ENCODE assay signal across 8 mouse cellular contexts in the genomic region with DNA sequence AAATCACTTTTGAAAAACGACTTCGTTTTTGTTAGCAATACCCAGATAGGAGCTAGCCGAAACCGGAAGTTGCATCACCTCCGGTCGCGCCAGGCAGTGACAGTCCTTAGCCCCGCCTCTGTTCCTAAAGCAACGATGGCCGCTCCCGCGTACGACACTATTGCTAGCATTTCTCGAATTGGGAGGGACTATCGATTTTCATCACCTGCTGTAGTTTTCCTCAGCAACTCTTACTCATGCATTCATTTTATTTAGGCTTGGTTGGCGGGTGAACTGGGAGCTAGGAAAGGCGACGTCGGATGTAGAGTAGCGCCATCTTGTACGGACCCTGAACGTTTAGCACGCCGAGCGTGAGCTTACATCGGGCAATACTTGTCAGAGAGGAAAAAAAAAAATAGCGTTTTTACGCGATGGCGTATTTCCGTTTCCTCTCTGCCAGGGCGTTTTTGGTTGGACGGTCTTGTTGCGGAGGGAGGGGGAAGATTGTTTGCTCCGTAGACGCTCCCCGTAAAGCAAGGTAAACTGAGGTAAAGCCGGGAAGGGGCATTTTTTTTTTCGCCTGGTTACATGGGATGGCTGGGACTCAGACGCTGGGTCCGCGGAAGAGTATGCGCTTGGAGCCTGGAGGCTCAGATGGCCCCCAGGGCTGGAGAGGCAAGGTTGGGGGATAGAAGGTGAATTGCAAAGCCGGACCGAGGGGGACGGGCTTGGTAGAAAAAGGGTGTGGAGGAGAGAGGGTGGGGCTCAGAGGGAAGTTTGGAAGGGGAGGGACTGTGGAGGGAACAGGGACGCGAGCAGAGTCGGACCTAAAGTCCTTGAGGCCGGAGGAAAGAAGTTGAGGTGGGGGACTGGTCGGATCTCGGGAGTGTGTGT. TPM values are rescaled to one million over a fixed set of nuclear protein-coding genes. Genes with fewer than 3 reads are reported as not detected.
DNase-seq lines count a peak whose midpoint lies in the region; ATAC-seq and TF ChIP-seq lines count a peak whose summit lies in the region.

A gene (minus strand): TSS at position 64 of the 873 bp plus-strand sequence.
A gene (plus strand): TSS at position 449 of the 873 bp plus-strand sequence.

- WGBS in embryonic facial prominence, embryonic 12.5 days = under 1% methylated on average over 52 of the region's 52 CpGs
- WGBS in kidney, adult 2 months = under 1% methylated on average over 52 of the region's 52 CpGs
- under 1% methylated on average over 52 of the region's 52 CpGs for WGBS in limb, embryonic 12.5 days
- WGBS in midbrain, embryonic 15.5 days = under 1% methylated on average over 52 of the region's 52 CpGs
- under 1% methylated on average over 52 of the region's 52 CpGs for WGBS in spleen, adult 2 months

- H3K9ac ChIP-seq in embryonic facial prominence, embryonic 12.5 days = peak within 1 kb of the TSS; percentile 83
- peak within 1 kb of the TSS; percentile 83 for H3K9ac ChIP-seq in limb, embryonic 12.5 days (replicated peaks)
- peak within 1 kb of the TSS; percentile 88 for H3K9ac ChIP-seq in midbrain, embryonic 15.5 days

- peak within 1 kb of the TSS; percentile 79 for H3K4me3 ChIP-seq in embryonic facial prominence, embryonic 12.5 days
- peak within 1 kb of the TSS; percentile 72 for H3K4me3 ChIP-seq in kidney, adult 2 months (ENCODE audit: insufficient read depth, low read depth, low read length)
- H3K4me3 ChIP-seq in limb, embryonic 12.5 days (replicated peaks) = peak within 1 kb of the TSS; percentile 84
- peak within 1 kb of the TSS; percentile 66 for H3K4me3 ChIP-seq in midbrain, embryonic 15.5 days
- H3K4me3 ChIP-seq in spleen, adult 2 months (ENCODE audit: extremely low read depth, insufficient read depth, insufficient read length) = peak within 1 kb of the TSS; percentile 73

- H3K36me3 ChIP-seq in embryonic facial prominence, embryonic 12.5 days = peaks cover 23% of the 10 kb centered on the region
- no peaks in the 10 kb centered on the region for H3K36me3 ChIP-seq in kidney, adult 2 months (ENCODE audit: control insufficient read depth, insufficient read depth, low read length)
- peaks cover 44% of the 10 kb centered on the region for H3K36me3 ChIP-seq in limb, embryonic 12.5 days
- H3K36me3 ChIP-seq in midbrain, embryonic 15.5 days (replicated peaks) = peaks cover 4% of the 10 kb centered on the region; the same call in 1 of the 2 replicates
- no peaks in the 10 kb centered on the region; the same call in 1 of the 2 replicates for H3K36me3 ChIP-seq in spleen, adult 2 months (ENCODE audit: control insufficient read depth, insufficient read depth, low read length)

- no peaks in the 10 kb centered on the region for H3K9me3 ChIP-seq in embryonic facial prominence, embryonic 12.5 days
- H3K9me3 ChIP-seq in limb, embryonic 12.5 days = 0 out of 2 replicates have a peak, but pooled peaks cover 6% of the 10 kb centered on the region
- H3K9me3 ChIP-seq in midbrain, embryonic 15.5 days = no peaks in the 10 kb centered on the region

- TF ChIP-seq CTCF in kidney, adult 2 months (conservative IDR thresholded peaks at IDR 0.05; ENCODE audit: insufficient read depth, insufficient read length, low read depth, low read length) = no peak
- no peak for TF ChIP-seq CTCF in spleen, adult 2 months (IDR thresholded peaks at IDR 0.05; ENCODE audit: extremely low read depth, insufficient read depth, insufficient read length, insufficient replicate concordance)

- peaks cover 25% of the 10 kb centered on the region for H3K4me1 ChIP-seq in embryonic facial prominence, embryonic 12.5 days
- H3K4me1 ChIP-seq in kidney, adult 2 months (ENCODE audit: control insufficient read depth, insufficient read depth, low read length) = peaks cover 8% of the 10 kb centered on the region
- H3K4me1 ChIP-seq in limb, embryonic 12.5 days (replicated peaks) = peaks cover 32% of the 10 kb centered on the region
- H3K4me1 ChIP-seq in midbrain, embryonic 15.5 days = peaks cover 42% of the 10 kb centered on the region
- peaks cover 6% of the 10 kb centered on the region; the same call in 1 of the 2 replicates for H3K4me1 ChIP-seq in spleen, adult 2 months (ENCODE audit: control insufficient read depth, insufficient read depth, insufficient read length)

- H3K27ac ChIP-seq in embryonic facial prominence, embryonic 12.5 days = peak within 1 kb of the TSS; percentile 63
- H3K27ac ChIP-seq in kidney, adult 2 months (ENCODE audit: insufficient read depth, low read depth, low read length) = peak within 1 kb of the TSS; percentile 91
- H3K27ac ChIP-seq in limb, embryonic 12.5 days = peak within 1 kb of the TSS; percentile 79
- H3K27ac ChIP-seq in midbrain, embryonic 15.5 days = peak within 1 kb of the TSS; percentile 78
- peak within 1 kb of the TSS; percentile 85 for H3K27ac ChIP-seq in spleen, adult 2 months (ENCODE audit: insufficient read depth, low read length)

- TF ChIP-seq POLR2A in kidney, adult 2 months (IDR thresholded peaks at IDR 0.05; ENCODE audit: low read depth, low read length) = no peak
- TF ChIP-seq POLR2A in spleen, adult 2 months (IDR thresholded peaks at IDR 0.05; ENCODE audit: low read depth, low read length) = no peak

- DNase-seq in 3134 (ENCODE audit: extremely low read depth, insufficient read length, low spot score) = peak; percentile 88
- peak; percentile 86 for DNase-seq in adrenal gland, postnatal 25 days
- peak; percentile 95 to 96 for DNase-seq in heart, adult 18-20 months
- DNase-seq in kidney, adult 2 months = peak; percentile 97
- DNase-seq in spleen, adult 2 months (ENCODE audit: low read depth in 1 of 2, low spot score in 2 of 2) = peak; percentile 82 to 93

- ATAC-seq in embryonic facial prominence, embryonic 12.5 days (ENCODE audit: insufficient number of reproducible peaks, insufficient read depth, low FRiP score, low TSS enrichment) = peak; percentile 87
- peak; percentile 93 for ATAC-seq in limb, embryonic 12.5 days (ENCODE audit: insufficient number of reproducible peaks, insufficient read depth, low FRiP score, low TSS enrichment, low read depth)
- peak; percentile 96 for ATAC-seq in midbrain, embryonic 15.5 days (replicated peaks)

- H3K4me2 ChIP-seq in embryonic facial prominence, embryonic 12.5 days (replicated peaks) = peak within 1 kb of the TSS; percentile 95
- H3K4me2 ChIP-seq in limb, embryonic 12.5 days = peak within 1 kb of the TSS; percentile 96
- peak within 1 kb of the TSS; percentile 93 for H3K4me2 ChIP-seq in midbrain, embryonic 15.5 days

- no peaks in the 10 kb centered on the region for H3K27me3 ChIP-seq in embryonic facial prominence, embryonic 12.5 days
- H3K27me3 ChIP-seq in kidney, adult 2 months (replicated peaks; ENCODE audit: control insufficient read depth, insufficient read depth, low read length) = no peaks in the 10 kb centered on the region
- H3K27me3 ChIP-seq in limb, embryonic 12.5 days = no peaks in the 10 kb centered on the region
- H3K27me3 ChIP-seq in midbrain, embryonic 15.5 days (replicated peaks) = no peaks in the 10 kb centered on the region
- no peaks in the 10 kb centered on the region for H3K27me3 ChIP-seq in spleen, adult 2 months (ENCODE audit: control insufficient read depth, insufficient read depth, low read length)

RNA-seq across cellular contexts. Expression of the first gene that starts in this region (rescaled TPM):
- 53.1 and 53.4 TPM in 2 replicates for total RNA-seq in adrenal gland, postnatal 25 days (2021)
- 38.7 and 40.8 TPM in 2 replicates for polyA plus RNA-seq in embryonic facial prominence, embryonic 12.5 days (2016; fragmentation: Nextera tagmentation; extraction: Ambion mirVana)
- 10 to 100 TPM; 35.2 to 42.4 TPM for total RNA-seq in heart, adult 18-20 months (2021)
- 30.8 and 38.3 TPM in 2 replicates for polyA plus RNA-seq in kidney, adult 2 months (2012; rRNA removed)
- polyA plus RNA-seq in limb, embryonic 12.5 days (2016; fragmentation: Nextera tagmentation; extraction: Ambion mirVana) = 32.1 and 32.3 TPM in 2 replicates
- 40.6 and 42.7 TPM in 2 replicates for polyA plus RNA-seq in midbrain, embryonic 15.5 days (2015; fragmentation: Nextera tagmentation; extraction: Ambion mirVana)
- polyA plus RNA-seq in spleen, adult 2 months (2012; rRNA removed) = 17.5 and 23.3 TPM in 2 replicates

RNA-seq across cellular contexts. Expression of the second gene that starts in this region (rescaled TPM):
- 41.7 and 64.5 TPM in 2 replicates for total RNA-seq in adrenal gland, postnatal 25 days (2021)
- 38.2 and 40.6 TPM in 2 replicates for polyA plus RNA-seq in embryonic facial prominence, embryonic 12.5 days (2016; fragmentation: Nextera tagmentation; extraction: Ambion mirVana)
- total RNA-seq in heart, adult 18-20 months (2021) = 10 to 100 TPM; 27.7 to 30.0 TPM
- 29.7 and 32.8 TPM in 2 replicates for polyA plus RNA-seq in kidney, adult 2 months (2012; rRNA removed)
- 39.0 and 39.8 TPM in 2 replicates for polyA plus RNA-seq in limb, embryonic 12.5 days (2016; fragmentation: Nextera tagmentation; extraction: Ambion mirVana)
- polyA plus RNA-seq in midbrain, embryonic 15.5 days (2015; fragmentation: Nextera tagmentation; extraction: Ambion mirVana) = 53.4 and 55.8 TPM in 2 replicates
- polyA plus RNA-seq in spleen, adult 2 months (2012; rRNA removed) = 16.0 and 16.3 TPM in 2 replicates

Comparison
In these comparisons a context has a peak if more than half of its experiments do, and no peak if none do; other contexts are left out.
1. Peak in every context shown above with its lines: DNase-seq, ATAC-seq, H3K4me3 ChIP-seq and H3K27ac ChIP-seq.